Mouse (Mus musculus) urinary bladder, adult 2 months (tissue): ENCODE measurements around the gene Paxip1. TPM values are rescaled to one million over a fixed set of nuclear protein-coding genes. Genes with fewer than 3 reads are reported as not detected.

Source experiments
- DNase-seq: peaks from one replicate; pipeline ENCODE4 v3.0.0; 2022; ENCODE audit warnings: low spot score
- polyA plus RNA-seq: library from polyadenylated mRNA; depleted of rRNA; stranded (reverse); fragments of >200 nt; gene quantifications from 2 replicates; pipeline ENCODE4 v1.2.3, GENCODE M21; 2012; rRNA removed

Gene Paxip1
- polyA plus RNA-seq, 1 experiment: 16.0 TPM

- no peak for DNase-seq
These were observed 60.8 kb downstream of the Paxip1 start for GRCm38 (mm10) chr5:27730666-27731065.

GRCm38 (mm10) chr5:27724460-27724859 is 67.0 kb downstream of the Paxip1 start:
- DNase-seq: no peak

- DNase-seq: no peak
These were observed 72.2 kb downstream of the Paxip1 start for GRCm38 (mm10) chr5:27719311-27719710.

GRCm38 (mm10) chr5:27717301-27717700 is 74.2 kb downstream of the Paxip1 start:
- no peak for DNase-seq

- no peak for DNase-seq
These were observed 75.5 kb downstream of the Paxip1 start for GRCm38 (mm10) chr5:27716026-27716425.

- DNase-seq: no peak
These were observed 77.1 kb downstream of the Paxip1 start for GRCm38 (mm10) chr5:27714356-27714755.

- DNase-seq: no peak
These were observed 79.9 kb downstream of the Paxip1 start for GRCm38 (mm10) chr5:27711461-27712192.

- no peak for DNase-seq
These were observed 83.3 kb downstream of the Paxip1 start for GRCm38 (mm10) chr5:27708209-27708608.

GRCm38 (mm10) chr5:27707283-27707682 is 84.2 kb downstream of the Paxip1 start:
- DNase-seq: no peak

- no peak for DNase-seq
These were observed 84.9 kb downstream of the Paxip1 start for GRCm38 (mm10) chr5:27706551-27706950.

GRCm38 (mm10) chr5:27705020-27705419 is 86.5 kb downstream of the Paxip1 start:
- no peak for DNase-seq

GRCm38 (mm10) chr5:27702482-27702881 is 89.0 kb downstream of the Paxip1 start:
- no peak for DNase-seq

Other genes starting within 250 kb of the Paxip1 start
- not detected in 2 replicates for gene Htr5a, start 50.5 kb upstream of the Paxip1 start, polyA plus RNA-seq